In the genomic region with DNA sequence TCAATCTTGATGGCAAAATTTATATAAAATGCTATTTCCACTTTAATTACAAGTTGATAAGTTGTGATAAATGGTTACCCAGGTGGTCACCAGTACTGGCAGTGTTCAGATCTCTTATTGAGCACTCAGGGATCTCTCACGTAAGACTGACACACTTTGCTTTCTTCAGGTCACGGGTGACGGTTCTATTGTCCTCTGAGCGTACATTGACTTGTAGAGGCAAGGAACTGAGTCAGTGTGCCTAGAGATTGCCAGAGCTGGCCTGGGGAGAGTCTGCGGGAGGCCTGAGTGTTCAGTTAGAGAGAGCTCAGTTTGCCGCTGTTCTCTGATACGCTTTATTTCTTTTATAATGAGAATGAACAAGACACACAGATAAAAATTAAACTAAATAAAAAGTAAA, we compare ENCODE assay signal across 14 mouse cellular contexts.
DNase-seq lines count a peak whose midpoint lies in the region; ATAC-seq and TF ChIP-seq lines count a peak whose summit lies in the region.
"Had no signal": no experiment of that assay in that cellular context is flagged by ENCODE, and none has a peak within 500 bp of the region (broad histone marks: within the 10 kb centered on the region; RNA-seq: fewer than 3 reads in every experiment).

No protein-coding gene starts in this region.

- H3K4me1 ChIP-seq in hindbrain, embryonic 13.5 days (replicated peaks) = peaks cover 25% of the 10 kb centered on the region
- H3K4me1 ChIP-seq in hindbrain, postnatal 0 days (ENCODE audit: insufficient read depth, low read length) = peaks cover 21% of the 10 kb centered on the region
- H3K4me1 ChIP-seq in neural tube, embryonic 13.5 days (replicated peaks) = peaks cover 34% of the 10 kb centered on the region
- H3K4me1 ChIP-seq in midbrain, embryonic 15.5 days = peaks cover 31% of the 10 kb centered on the region

- 18% methylated on average over 7 of the region's 7 CpGs for WGBS in hindbrain, embryonic 13.5 days
- WGBS in hindbrain, postnatal 0 days = 23% methylated on average over 7 of the region's 7 CpGs
- 24% methylated on average over 7 of the region's 7 CpGs for WGBS in neural tube, embryonic 13.5 days
- 15% methylated on average over 7 of the region's 7 CpGs for WGBS in midbrain, embryonic 15.5 days

- no peak overlapping the region for H3K4me2 ChIP-seq in hindbrain, embryonic 13.5 days
- no peak overlapping the region for H3K4me2 ChIP-seq in hindbrain, postnatal 0 days (ENCODE audit: low read depth, low read length)
- H3K4me2 ChIP-seq in neural tube, embryonic 13.5 days = no peak overlapping the region
- no peak overlapping the region for H3K4me2 ChIP-seq in midbrain, embryonic 15.5 days
- H3K4me2 ChIP-seq: neural tube, embryonic 12.5 days had no signal

- no peaks in the 10 kb centered on the region for H3K27me3 ChIP-seq in hindbrain, embryonic 13.5 days
- no peaks in the 10 kb centered on the region for H3K27me3 ChIP-seq in hindbrain, postnatal 0 days (ENCODE audit: insufficient read depth, low read length)
- H3K27me3 ChIP-seq in neural tube, embryonic 13.5 days = no peaks in the 10 kb centered on the region
- H3K27me3 ChIP-seq in midbrain, embryonic 15.5 days (replicated peaks) = no peaks in the 10 kb centered on the region
- H3K27me3 ChIP-seq: megakaryocyte, embryonic 14.5 days; neural tube, embryonic 12.5 days had no signal

- ATAC-seq in hindbrain, embryonic 13.5 days (ENCODE audit: low FRiP score) = no peak
- no peak for ATAC-seq in hindbrain, postnatal 0 days
- no peak for ATAC-seq in neural tube, embryonic 13.5 days (ENCODE audit: low read depth)
- ATAC-seq in midbrain, embryonic 15.5 days (replicated peaks) = no peak

- H3K36me3 ChIP-seq in hindbrain, embryonic 13.5 days = peaks cover 3% of the 10 kb centered on the region; the same call in 1 of the 2 replicates
- no peaks in the 10 kb centered on the region for H3K36me3 ChIP-seq in hindbrain, postnatal 0 days (ENCODE audit: insufficient read depth, low read length)
- H3K36me3 ChIP-seq in neural tube, embryonic 13.5 days = 0 out of 2 replicates have a peak, but pooled peaks cover 2% of the 10 kb centered on the region
- H3K36me3 ChIP-seq in midbrain, embryonic 15.5 days (replicated peaks) = no peaks in the 10 kb centered on the region
- H3K36me3 ChIP-seq: neural tube, embryonic 12.5 days had no signal

- no peak overlapping the region for H3K9ac ChIP-seq in hindbrain, embryonic 13.5 days
- H3K9ac ChIP-seq in hindbrain, postnatal 0 days (replicated peaks; ENCODE audit: low read length) = no peak overlapping the region
- no peak overlapping the region for H3K9ac ChIP-seq in neural tube, embryonic 13.5 days
- no peak overlapping the region for H3K9ac ChIP-seq in midbrain, embryonic 15.5 days
- H3K9ac ChIP-seq: neural tube, embryonic 12.5 days had no signal

- H3K9me3 ChIP-seq in hindbrain, embryonic 13.5 days = no peaks in the 10 kb centered on the region
- no peaks in the 10 kb centered on the region for H3K9me3 ChIP-seq in hindbrain, postnatal 0 days (ENCODE audit: low read length)
- H3K9me3 ChIP-seq in neural tube, embryonic 13.5 days = no peaks in the 10 kb centered on the region
- H3K9me3 ChIP-seq in midbrain, embryonic 15.5 days = no peaks in the 10 kb centered on the region
- H3K9me3 ChIP-seq: neural tube, embryonic 12.5 days had no signal

- H3K27ac ChIP-seq in hindbrain, embryonic 13.5 days = peak overlapping the region; percentile 58; the same call in 1 of the 2 replicates
- H3K27ac ChIP-seq in hindbrain, postnatal 0 days = no peak overlapping the region
- H3K27ac ChIP-seq in neural tube, embryonic 13.5 days (replicated peaks) = peak overlapping the region; percentile 2; the same call in 1 of the 2 replicates
- H3K27ac ChIP-seq in midbrain, embryonic 15.5 days = 0 out of 2 replicates have a peak overlapping the region, but pooled peaks have one; percentile 6
- H3K27ac ChIP-seq: gastrocnemius, adult 2 months; neural tube, embryonic 12.5 days had no signal

- no peak overlapping the region for H3K4me3 ChIP-seq in hindbrain, embryonic 13.5 days
- H3K4me3 ChIP-seq in hindbrain, postnatal 0 days (ENCODE audit: low read length) = no peak overlapping the region
- H3K4me3 ChIP-seq in neural tube, embryonic 13.5 days = no peak overlapping the region
- H3K4me3 ChIP-seq in midbrain, embryonic 15.5 days = no peak overlapping the region
- H3K4me3 ChIP-seq: gastrocnemius, adult 2 months; megakaryocyte, embryonic 14.5 days; neural tube, embryonic 12.5 days had no signal

- DNase-seq in hindbrain, postnatal 0 days (ENCODE audit: low spot score) = no peak
- DNase-seq in neural tube, embryonic 10.5 days (ENCODE audit: extremely low spot score, low spot score) = no peak
- no peak for DNase-seq in cerebellum, postnatal 10 days
- no peak for DNase-seq in adrenal gland, postnatal 14 days
- no peak for DNase-seq in cerebellum, adult 11 months
- DNase-seq: cerebellum, adult 9-11 months; gastrocnemius, adult 2 months; kidney, adult 9 months; lung, adult 18-20 months had no signal

- no peak for TF ChIP-seq CTCF in hindbrain, postnatal 0 days (IDR thresholded peaks at IDR 0.05; ENCODE audit: low read depth)
